Mouse (Mus musculus) liver, postnatal 0 days (tissue): Measurements from ENCODE around the gene Esrra. TPM values are rescaled to one million over a fixed set of nuclear protein-coding genes. Genes with fewer than 3 reads are reported as not detected.

ENCODE experiments used
- ATAC-seq: fragments of 200-750 bp; cut with Nextera tagmentation; 2 replicates; pipeline ENCODE4 v1.8.0; 2017; ENCODE audit warnings: mild to moderate bottlenecking, moderate library complexity
- DNase-seq: peaks from one replicate; pipeline ENCODE4 v3.0.0-alpha.2; 2016
- H3K27ac ChIP-seq: fragments of 300-500 bp; sonication (generic); 2 replicates; pipeline ENCODE4 v1.5.1; 2014; ENCODE audit warnings: antibody characterized with exemption, moderate library complexity, mild to moderate bottlenecking, low read depth
- H3K27me3 ChIP-seq: fragments of 300-500 bp; sonication (generic); 2 replicates; pipeline ENCODE4 v1.6.1; 2014; ENCODE audit warnings: low read length, control low read depth, mixed read lengths; ENCODE audit not compliant: insufficient read depth
- H3K36me3 ChIP-seq: fragments of 300-500 bp; sonication (generic); replicated peaks from 2 replicates; pipeline ENCODE4 v1.6.1; 2014; ENCODE audit warnings: mild to moderate bottlenecking, control low read depth, low read length, moderate library complexity, mixed read lengths; ENCODE audit not compliant: insufficient read depth
- H3K4me1 ChIP-seq: fragments of 300-500 bp; sonication (generic); 2 replicates; pipeline ENCODE4 v1.6.1; 2014; ENCODE audit warnings: antibody characterized with exemption, mild to moderate bottlenecking, control low read depth; ENCODE audit not compliant: insufficient read depth
- H3K4me2 ChIP-seq: fragments of 300-500 bp; sonication (generic); 2 replicates; pipeline ENCODE4 v1.6.1; 2014; ENCODE audit warnings: low read depth, mild to moderate bottlenecking, low read length, moderate library complexity, mixed read lengths
- H3K4me3 ChIP-seq: fragments of 300-500 bp; sonication (generic); 2 replicates; pipeline ENCODE4 v1.5.1; 2014; ENCODE audit warnings: low read depth, low read length
- H3K9ac ChIP-seq: fragments of 300-500 bp; sonication (generic); replicated peaks from 2 replicates; pipeline ENCODE4 v1.6.1; 2014; ENCODE audit warnings: mild to moderate bottlenecking, moderate library complexity
- H3K9me3 ChIP-seq: fragments of 300-500 bp; sonication (generic); 2 replicates; pipeline ENCODE4 v1.6.1; 2016; ENCODE audit warnings: mild to moderate bottlenecking, control low read depth, low read length, mixed read lengths
- CTCF ChIP-seq: sonication (generic); IDR thresholded peaks from 2 replicates; pipeline ENCODE4 v1.5.1; 2016; ENCODE audit warnings: antibody characterized with exemption, low read depth
- EP300 ChIP-seq: IDR thresholded peaks from 2 replicates; pipeline ENCODE4 v1.6.1; 2016; ENCODE audit warnings: antibody characterized with exemption, low read depth, mild to moderate bottlenecking
- WGBS: fragments of 180-500 bp; shearing (Covaris S2); extraction: QIAGEN DNeasy Blood & Tissue Kit; methylation state at CpG from one replicate; pipeline ENCODE4 v1.1.7; 2014; ENCODE audit not compliant: insufficient replicate concordance; 5-methylcytosine and 5-hydroxymethylcytosine counted together
- polyA plus RNA-seq: library from polyadenylated mRNA; unstranded; fragments of >200 nt; fragmentation: Nextera tagmentation; extraction: Ambion mirVana; gene quantifications from 2 replicates; pipeline ENCODE4 v1.2.1, GENCODE M21; 2015

Gene Esrra
- polyA plus RNA-seq, 1 experiment from 2014 or later: 8.2 TPM

DNA sequence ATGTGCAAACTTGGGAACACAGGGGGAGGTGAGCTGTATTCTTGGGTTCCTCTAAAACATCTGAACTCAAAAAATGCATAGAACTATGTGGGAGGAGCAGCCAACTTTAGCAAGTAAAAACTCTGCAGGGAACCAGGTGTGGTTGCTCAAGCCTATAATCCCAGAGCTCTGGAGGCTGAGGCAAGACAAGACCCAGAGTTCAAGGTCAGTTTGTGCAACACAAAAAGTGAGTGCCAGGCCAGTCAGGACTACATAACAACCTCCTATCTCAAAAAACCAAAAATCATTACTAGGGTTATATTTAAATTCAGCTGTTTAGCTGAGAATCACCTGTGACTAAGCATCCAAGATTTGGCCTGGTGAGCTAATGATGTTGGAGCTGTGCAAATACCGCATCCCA is 10.4 kb upstream of the Esrra start:
- Histone ChIP-seq H3K27me3 (peaks cover 73% of the 10 kb centered on the region), H3K4me1 (peaks cover 6% of the 10 kb centered on the region), H3K4me2 (no peak overlapping the region), H3K9me3 (no peaks in the 10 kb centered on the region), H3K9ac (no peak overlapping the region), H3K4me3 (no peak overlapping the region), H3K36me3 (no peaks in the 10 kb centered on the region), H3K27ac (no peak overlapping the region)
- DNase-seq: no peak
- no peak for TF ChIP-seq CTCF
- peak; percentile 55; the same call in 1 of the 2 replicates for ATAC-seq
- 57% methylated on average over 1 of the region's 1 CpGs for WGBS

DNA sequence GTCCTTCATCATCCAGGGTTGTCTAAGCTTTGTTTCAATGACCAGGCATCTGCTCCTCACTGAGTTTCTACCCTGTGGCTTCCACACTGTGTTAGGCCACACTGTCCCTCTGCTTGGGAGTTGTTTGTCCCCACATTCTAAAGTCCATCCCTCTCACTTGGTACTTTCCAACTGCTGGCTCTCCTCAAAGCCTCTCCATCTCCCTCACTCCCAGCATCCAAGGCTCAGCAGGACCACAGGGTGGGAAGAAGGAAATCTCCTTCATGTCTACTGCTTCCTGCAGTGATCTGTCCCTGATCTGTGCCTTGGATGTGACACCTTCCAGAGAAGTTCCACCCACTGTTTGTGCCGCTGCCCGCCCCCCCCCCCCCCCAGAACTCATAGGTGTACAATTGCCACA is 9.4 kb upstream of the Esrra start:
- peaks cover 82% of the 10 kb centered on the region for H3K27me3 ChIP-seq
- no peak overlapping the region for H3K4me2 ChIP-seq
- peaks cover 9% of the 10 kb centered on the region for H3K4me1 ChIP-seq
- DNase-seq (no peak), ATAC-seq (no peak)
- no peak overlapping the region for H3K9ac ChIP-seq
- no peaks in the 10 kb centered on the region for H3K36me3 ChIP-seq
- 0% methylated on average over 1 of the region's 2 CpGs for whole genome bisulfite sequencing
- no peak overlapping the region for H3K27ac ChIP-seq
- no peak overlapping the region for H3K4me3 ChIP-seq
- TF ChIP-seq CTCF: no peak
- no peak for TF ChIP-seq EP300
- H3K9me3 ChIP-seq: no peaks in the 10 kb centered on the region

DNA sequence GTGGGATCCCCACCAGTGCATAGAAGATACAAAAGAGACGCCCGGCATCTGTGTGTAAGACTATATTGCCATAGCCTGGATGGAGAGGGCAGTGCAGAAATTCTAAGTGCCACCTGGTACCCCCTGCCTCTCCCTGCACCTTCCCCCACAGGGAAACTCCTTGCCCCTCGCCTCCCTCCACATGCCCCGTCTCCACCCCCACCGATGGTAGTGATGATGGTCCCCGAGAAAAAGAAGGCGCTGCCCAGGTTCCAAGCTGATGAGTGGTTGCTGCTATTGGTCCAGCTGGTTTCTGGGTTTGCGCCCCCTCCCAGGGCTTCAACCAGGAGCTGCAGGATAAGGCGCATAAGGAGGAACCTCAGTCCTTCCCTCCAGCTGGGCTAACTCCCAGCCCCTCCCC is 6.5 kb upstream of the Esrra start:
- WGBS: 26% methylated on average over 9 of the region's 9 CpGs
- H3K9me3 ChIP-seq: no peaks in the 10 kb centered on the region
- DNase-seq: no peak
- peaks cover 14% of the 10 kb centered on the region; the same call in 1 of the 2 replicates for H3K4me1 ChIP-seq
- no peak overlapping the region for H3K4me3 ChIP-seq
- H3K4me2 ChIP-seq: no peak overlapping the region
- H3K9ac ChIP-seq: no peak overlapping the region
- no peak for TF ChIP-seq EP300
- no peak for TF ChIP-seq CTCF
- ATAC-seq: no peak
- H3K27me3 ChIP-seq: peaks cover 73% of the 10 kb centered on the region
- no peak overlapping the region for H3K27ac ChIP-seq
- no peaks in the 10 kb centered on the region for H3K36me3 ChIP-seq

DNA sequence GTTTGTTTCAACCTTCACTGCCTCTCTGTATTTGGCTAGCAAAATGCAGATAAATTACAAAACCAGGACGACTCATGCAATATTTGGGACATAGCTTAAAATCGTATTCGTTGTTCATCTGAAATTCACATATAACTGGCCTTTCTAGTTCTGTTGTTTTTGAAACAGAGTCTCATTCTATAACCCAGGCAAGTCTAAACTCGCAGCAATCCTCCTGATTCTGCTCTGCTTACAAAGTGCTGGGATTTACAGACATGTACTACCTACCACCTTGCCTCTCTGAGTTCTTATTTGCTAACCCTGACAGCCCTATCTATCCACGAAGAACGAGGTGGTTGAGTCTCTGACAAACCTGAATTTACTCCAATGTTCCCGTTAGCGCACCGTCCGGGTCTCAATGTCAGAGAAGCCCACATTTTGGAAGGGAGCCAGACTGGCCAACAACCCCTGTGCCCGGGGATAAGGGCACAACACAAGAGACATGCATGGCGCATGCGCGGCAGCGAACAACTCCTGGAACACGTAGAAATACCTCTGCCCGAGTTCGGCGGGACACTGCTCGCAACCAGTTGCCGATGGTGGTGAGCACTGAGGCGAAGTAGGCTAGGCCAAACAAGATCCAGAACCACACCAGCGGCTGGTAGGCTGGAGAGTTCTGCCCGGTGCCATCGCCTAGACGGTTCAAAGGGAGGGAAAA is 5.1 kb upstream of the Esrra start:
- no peak overlapping the region for H3K27ac ChIP-seq
- TF ChIP-seq CTCF: no peak
- TF ChIP-seq EP300: no peak
- no peak for ATAC-seq
- H3K9ac ChIP-seq: no peak overlapping the region
- peaks cover 21% of the 10 kb centered on the region for H3K4me1 ChIP-seq
- H3K4me2 ChIP-seq: peak overlapping the region; percentile 5; the same call in 1 of the 2 replicates
- peaks cover 59% of the 10 kb centered on the region for H3K27me3 ChIP-seq
- H3K9me3 ChIP-seq: no peaks in the 10 kb centered on the region
- 0 out of 2 replicates have a peak overlapping the region, but pooled peaks have one; percentile 0 for H3K4me3 ChIP-seq
- 15% methylated on average over 26 of the region's 26 CpGs for WGBS
- no peak for DNase-seq
- H3K36me3 ChIP-seq: no peaks in the 10 kb centered on the region

DNA sequence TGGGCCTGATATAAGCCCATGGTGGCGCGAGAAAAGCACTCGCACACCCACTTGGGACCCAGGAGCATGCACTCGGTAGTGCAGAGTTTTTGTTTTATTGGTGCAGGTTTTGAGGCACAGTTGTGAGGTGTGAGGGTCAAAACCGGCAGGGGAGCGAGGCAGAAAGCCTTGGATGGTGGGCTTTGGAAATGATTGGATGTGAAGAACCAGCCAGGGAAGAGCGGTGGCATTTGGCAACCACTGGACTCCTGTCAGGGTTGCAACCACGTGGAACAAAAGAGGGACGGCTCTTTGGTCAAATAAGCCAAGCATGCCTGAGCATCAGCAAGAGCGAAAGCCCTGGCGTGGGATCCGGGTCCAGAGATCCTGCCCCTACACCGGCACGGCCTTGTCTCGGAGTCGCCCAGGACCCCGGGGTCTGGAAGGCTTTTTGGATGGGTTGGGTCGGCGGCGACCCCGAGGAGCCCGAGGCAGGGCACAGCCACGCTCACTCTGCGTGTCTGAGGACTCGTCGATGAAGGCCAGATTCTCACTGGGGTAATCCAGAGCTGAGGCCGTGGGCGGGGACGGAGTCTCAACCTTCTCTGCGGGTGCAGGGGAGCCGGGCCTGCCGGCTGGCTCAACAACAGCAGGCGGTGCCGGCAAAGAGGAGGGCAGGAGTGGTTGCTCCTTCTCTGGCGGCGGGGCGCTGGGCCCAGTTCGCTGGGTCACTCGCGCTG is 4.2 kb upstream of the Esrra start:
- DNase-seq (no peak), ATAC-seq (no peak)
- Histone ChIP-seq H3K27me3 (peaks cover 55% of the 10 kb centered on the region), H3K4me3 (peak overlapping the region; percentile 6), H3K36me3 (no peaks in the 10 kb centered on the region), H3K4me1 (peaks cover 23% of the 10 kb centered on the region), H3K9ac (no peak overlapping the region), H3K9me3 (no peaks in the 10 kb centered on the region), H3K4me2 (no peak overlapping the region), H3K27ac (no peak overlapping the region)
- WGBS: 19% methylated on average over 40 of the region's 40 CpGs
- TF ChIP-seq EP300 (no peak), CTCF (no peak)

DNA sequence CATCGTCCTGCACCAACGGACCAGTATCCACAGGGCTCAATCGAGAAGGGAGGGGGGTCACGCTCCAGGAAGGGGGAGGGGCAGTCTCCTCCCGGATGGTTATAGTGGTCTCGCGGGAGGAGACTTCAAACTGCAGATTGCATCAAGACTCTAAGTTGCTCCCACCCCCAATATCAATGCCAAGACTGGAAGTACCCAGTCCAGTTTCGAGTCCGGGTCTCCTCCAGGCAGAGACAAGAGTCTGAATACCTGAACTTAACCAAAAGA is 3.6 kb upstream of the Esrra start, which contains the start of gene Catsperz:
Gene Catsperz (minus strand): TSS at position 74 of the 267 bp plus-strand sequence.
- no peak for ATAC-seq
- H3K36me3 ChIP-seq: no peaks in the 10 kb centered on the region
- peaks cover 51% of the 10 kb centered on the region for H3K27me3 ChIP-seq
- H3K4me1 ChIP-seq: peaks cover 28% of the 10 kb centered on the region
- no peaks in the 10 kb centered on the region for H3K9me3 ChIP-seq
- 7% methylated on average over 9 of the region's 9 CpGs for WGBS
- H3K27ac ChIP-seq: no peak within 1 kb of the TSS
- no peak for DNase-seq
- no peak for TF ChIP-seq EP300
- TF ChIP-seq CTCF: no peak
- peak within 1 kb of the TSS; percentile 38 for H3K4me2 ChIP-seq
- H3K4me3 ChIP-seq: peak within 1 kb of the TSS; percentile 6
- H3K9ac ChIP-seq: no peak within 1 kb of the TSS
